Mouse (Mus musculus): ENCODE data around the gene Prss44. TPM values are rescaled to one million over a fixed set of nuclear protein-coding genes. Genes with fewer than 3 reads are reported as not detected.

The Prss44 gene
- polyA plus RNA-seq, 1 experiment = not detected

GRCm38 (mm10) chr9:110856920-110857319, 43.1 kb downstream of the Prss44 start:
- no peak overlapping the region for H3K27ac ChIP-seq (ENCODE audit: insufficient read depth, low read length)
- H3K27me3 ChIP-seq (ENCODE audit: control insufficient read depth, insufficient read depth, low read length) = peaks cover 2% of the 10 kb centered on the region; the same call in 1 of the 2 replicates
- no peak for DNase-seq
- WGBS = 37% methylated on average over 4 of the region's 4 CpGs
- TF ChIP-seq CTCF (IDR thresholded peaks at IDR 0.05; ENCODE audit: borderline replicate concordance, insufficient read depth, low read depth, low read length) (no peak), POLR2A (IDR thresholded peaks at IDR 0.05; ENCODE audit: borderline replicate concordance, insufficient read depth, low read length) (no peak)
- H3K4me1 ChIP-seq (ENCODE audit: control insufficient read depth, insufficient read depth, low read length) = no peaks in the 10 kb centered on the region
- no peak overlapping the region for H3K4me3 ChIP-seq (replicated peaks; ENCODE audit: insufficient read depth, low read depth, low read length)

GRCm38 (mm10) chr9:110857781-110858472, 44.1 kb downstream of the Prss44 start, which contains the start of gene Prss50:
Gene Prss50, plus strand, starts transcription at chr9:110857967.
- Histone ChIP-seq H3K27me3 (ENCODE audit: control insufficient read depth, insufficient read depth, low read length) (peaks cover 2% of the 10 kb centered on the region; the same call in 1 of the 2 replicates), H3K27ac (ENCODE audit: insufficient read depth, low read length) (no peak within 1 kb of the TSS), H3K4me3 (replicated peaks; ENCODE audit: insufficient read depth, low read depth, low read length) (no peak within 1 kb of the TSS), H3K4me1 (ENCODE audit: control insufficient read depth, insufficient read depth, low read length) (no peaks in the 10 kb centered on the region)
- no peak for DNase-seq
- 13% methylated on average over 50 of the region's 50 CpGs for WGBS
- TF ChIP-seq CTCF (IDR thresholded peaks at IDR 0.05; ENCODE audit: borderline replicate concordance, insufficient read depth, low read depth, low read length) (no peak), POLR2A (IDR thresholded peaks at IDR 0.05; ENCODE audit: borderline replicate concordance, insufficient read depth, low read length) (no peak)

GRCm38 (mm10) chr9:110858523-110858922, 44.7 kb downstream of the Prss44 start:
- Histone ChIP-seq H3K4me3 (replicated peaks; ENCODE audit: insufficient read depth, low read depth, low read length) (no peak overlapping the region), H3K4me1 (ENCODE audit: control insufficient read depth, insufficient read depth, low read length) (no peaks in the 10 kb centered on the region), H3K27ac (ENCODE audit: insufficient read depth, low read length) (no peak overlapping the region), H3K27me3 (ENCODE audit: control insufficient read depth, insufficient read depth, low read length) (peaks cover 2% of the 10 kb centered on the region; the same call in 1 of the 2 replicates)
- no peak for DNase-seq
- TF ChIP-seq CTCF (IDR thresholded peaks at IDR 0.05; ENCODE audit: borderline replicate concordance, insufficient read depth, low read depth, low read length) (no peak), POLR2A (IDR thresholded peaks at IDR 0.05; ENCODE audit: borderline replicate concordance, insufficient read depth, low read length) (no peak)
- WGBS = 58% methylated on average over 5 of the region's 5 CpGs

GRCm38 (mm10) chr9:110858967-110859596, 45.3 kb downstream of the Prss44 start:
- 91% methylated on average over 5 of the region's 5 CpGs for WGBS
- DNase-seq = no peak
- Histone ChIP-seq H3K27ac (ENCODE audit: insufficient read depth, low read length) (no peak overlapping the region), H3K4me3 (replicated peaks; ENCODE audit: insufficient read depth, low read depth, low read length) (no peak overlapping the region), H3K4me1 (ENCODE audit: control insufficient read depth, insufficient read depth, low read length) (no peaks in the 10 kb centered on the region), H3K27me3 (ENCODE audit: control insufficient read depth, insufficient read depth, low read length) (peaks cover 2% of the 10 kb centered on the region; the same call in 1 of the 2 replicates)
- TF ChIP-seq CTCF (IDR thresholded peaks at IDR 0.05; ENCODE audit: borderline replicate concordance, insufficient read depth, low read depth, low read length) (no peak), POLR2A (IDR thresholded peaks at IDR 0.05; ENCODE audit: borderline replicate concordance, insufficient read depth, low read length) (no peak)

- DNase-seq = peak; percentile 49 to 56
- no peaks in the 10 kb centered on the region; the same call in 1 of the 2 replicates for H3K4me1 ChIP-seq (ENCODE audit: control insufficient read depth, insufficient read depth, low read length)
- H3K4me3 ChIP-seq (replicated peaks; ENCODE audit: insufficient read depth, low read depth, low read length) = no peak overlapping the region
- TF ChIP-seq CTCF (IDR thresholded peaks at IDR 0.05; ENCODE audit: borderline replicate concordance, insufficient read depth, low read depth, low read length) (peak; percentile 72), POLR2A (IDR thresholded peaks at IDR 0.05; ENCODE audit: borderline replicate concordance, insufficient read depth, low read length) (no peak)
- 26% methylated on average over 7 of the region's 7 CpGs for WGBS
- H3K27ac ChIP-seq (ENCODE audit: insufficient read depth, low read length) = no peak overlapping the region
- no peaks in the 10 kb centered on the region for H3K27me3 ChIP-seq (ENCODE audit: control insufficient read depth, insufficient read depth, low read length)
These were observed 57.2 kb downstream of the Prss44 start for GRCm38 (mm10) chr9:110871030-110871429.

Other genes starting within 250 kb of the Prss44 start
- gene Nradd, start 189.5 kb upstream of the Prss44 start, polyA plus RNA-seq (2012; rRNA removed) = 3.2 and 3.5 TPM in 2 replicates
- gene Nbeal2, start 159.8 kb upstream of the Prss44 start, polyA plus RNA-seq (2012; rRNA removed) = 16.8 and 19.1 TPM in 2 replicates
- 98.5 and 102 TPM in 2 replicates for gene Ccdc12, start 157.5 kb upstream of the Prss44 start, polyA plus RNA-seq (2012; rRNA removed)
- 0.43 and 0.51 TPM in 2 replicates for gene Myl3, start 72.1 kb upstream of the Prss44 start, polyA plus RNA-seq (2012; rRNA removed)
- 12.5 and 12.9 TPM in 2 replicates for gene Pth1r, start 66.8 kb upstream of the Prss44 start, polyA plus RNA-seq (2012; rRNA removed)
- not detected in 2 replicates for gene Prss42, start 15.8 kb upstream of the Prss44 start, polyA plus RNA-seq (2012; rRNA removed)
- 0.08 and 0.10 TPM in 2 replicates for gene Prss43, start 12.7 kb downstream of the Prss44 start, polyA plus RNA-seq (2012; rRNA removed)
- gene Prss45, start 20.6 kb downstream of the Prss44 start, polyA plus RNA-seq (2012; rRNA removed) = 0.25 and 0.43 TPM in 2 replicates
- gene Prss46, start 30.5 kb downstream of the Prss44 start, polyA plus RNA-seq (2012; rRNA removed) = not detected in 2 replicates
- gene Prss50, start 44.0 kb downstream of the Prss44 start, polyA plus RNA-seq (2012; rRNA removed) = 0.71 and 0.72 TPM in 2 replicates
- 15.1 and 15.8 TPM in 2 replicates for gene Als2cl, start 65.9 kb downstream of the Prss44 start, polyA plus RNA-seq (2012; rRNA removed)
- gene Tmie, start 66.1 kb downstream of the Prss44 start, polyA plus RNA-seq (2012; rRNA removed) = 3.7 and 4.4 TPM in 2 replicates
- not detected in 2 replicates for gene Fam240a, start 102.9 kb downstream of the Prss44 start, polyA plus RNA-seq (2012; rRNA removed)
- 7.2 and 7.5 TPM in 2 replicates for gene Tdgf1, start 132.2 kb downstream of the Prss44 start, polyA plus RNA-seq (2012; rRNA removed)
- gene Lrrc2, start 137.6 kb downstream of the Prss44 start, polyA plus RNA-seq (2012; rRNA removed) = 3.2 and 3.5 TPM in 2 replicates
- gene Rtp3, start 176.6 kb downstream of the Prss44 start, polyA plus RNA-seq (2012; rRNA removed) = 0.34 and 0.63 TPM in 2 replicates
- gene Ltf, start 205.3 kb downstream of the Prss44 start, polyA plus RNA-seq (2012; rRNA removed) = 0.49 and 1.6 TPM in 2 replicates
- 1.1 and 2.2 TPM in 2 replicates for gene Ccrl2, start 243.5 kb downstream of the Prss44 start, polyA plus RNA-seq (2012; rRNA removed)

All from cerebellum, adult 2 months (tissue).